Mouse (Mus musculus) G1E (cell line): ENCODE data around the gene Plekho2. TPM values are rescaled to one million over a fixed set of nuclear protein-coding genes. Genes with fewer than 3 reads are reported as not detected.
A peak's percentile ranks its signal among the peaks of the same experiment; 100 is the strongest.

Experiments
- ATAC-seq: 2 replicates; pipeline ENCODE4 v1.8.0; 2016; ENCODE audit warnings: mild to moderate bottlenecking; ENCODE audit not compliant: insufficient number of reproducible peaks, poor library complexity, low FRiP score, severe bottlenecking; ENCODE audit errors: extremely low read depth
- DNase-seq: peaks from one replicate; pipeline ENCODE4 v3.0.0; 2012; ENCODE audit warnings: low spot score
- H3K27me3 ChIP-seq: 2 replicates; pipeline ENCODE4 v1.6.1; 2012; ENCODE audit warnings: mild to moderate bottlenecking, low read length, inconsistent platforms; ENCODE audit not compliant: insufficient read depth
- H3K36me3 ChIP-seq: replicated peaks from 2 replicates; pipeline ENCODE3; 2012; ENCODE audit warnings: mild to moderate bottlenecking, inconsistent platforms
- H3K4me1 ChIP-seq: 2 replicates; pipeline ENCODE4 v1.6.1; 2012; ENCODE audit warnings: low read depth, low read length, inconsistent platforms, mixed read lengths; ENCODE audit not compliant: insufficient read depth
- H3K4me3 ChIP-seq: 2 replicates; pipeline ENCODE4 v1.5.1; 2012; ENCODE audit warnings: low read depth, mild to moderate bottlenecking, inconsistent platforms, low read length, moderate library complexity, mixed read lengths
- H3K9me3 ChIP-seq: replicated peaks from 2 replicates; pipeline ENCODE4 v1.6.1; 2012; ENCODE audit warnings: inconsistent platforms
- CTCF ChIP-seq: IDR thresholded peaks from 2 replicates; pipeline ENCODE4 v1.5.1; 2012; ENCODE audit warnings: low read depth, low read length, inconsistent platforms, mixed read lengths
- GATA1 ChIP-seq: IDR thresholded peaks from 2 replicates; pipeline ENCODE4 v1.6.1; 2012; ENCODE audit warnings: borderline replicate concordance, low read length, inconsistent platforms, mixed read lengths
- GATA2 ChIP-seq: IDR thresholded peaks from 2 replicates; pipeline ENCODE4 v1.6.1; 2012; ENCODE audit warnings: low read depth, low read length, inconsistent platforms, borderline replicate concordance
- POLR2AphosphoS5 ChIP-seq: IDR thresholded peaks from 2 replicates; pipeline ENCODE4 v1.6.1; 2012; ENCODE audit warnings: low read depth, low read length, inconsistent platforms; ENCODE audit not compliant: insufficient replicate concordance
- TAL1 ChIP-seq: conservative IDR thresholded peaks from 2 replicates; pipeline ENCODE4 v1.6.1; 2012; ENCODE audit warnings: low read depth, low read length, inconsistent platforms, mixed read lengths
- polyA plus RNA-seq: library from polyadenylated mRNA; stranded (reverse); fragments of >175 nt; gene quantifications from 2 replicates; pipeline ENCODE4 v1.2.3, GENCODE M21; 2012
- total RNA-seq, 2 experiments: library from RNA; stranded (forward) in 1 of 2; stranded (reverse) in 1 of 2; fragments of 200-1000 nt in 1 of 2; fragments of >200 nt in 1 of 2; fragmentation: Nextera tagmentation in 1 of 2; gene quantifications; 2 replicates each; pipeline ENCODE4 v1.2.3; 2014 to 2017

Gene Plekho2
- total and polyA plus RNA-seq, 3 experiments, result 16.8 to 35.4 (median 26.9) TPM

- no peaks in the 10 kb centered on the region for H3K9me3 ChIP-seq
- DNase-seq (no peak), ATAC-seq (no peak)
- no peaks in the 10 kb centered on the region; the same call in 1 of the 2 replicates for H3K27me3 ChIP-seq
- TF ChIP-seq TAL1, result no peak
- peaks cover 77% of the 10 kb centered on the region for H3K36me3 ChIP-seq
- H3K4me3 ChIP-seq, result no peak overlapping the region
- peaks cover 54% of the 10 kb centered on the region for H3K4me1 ChIP-seq
Observed at GRCm38 (mm10) chr9:65556979-65557378, 22.9 kb downstream of the Plekho2 start.

GRCm38 (mm10) chr9:65556349-65556748, 23.5 kb downstream of the Plekho2 start:
- no peak for DNase-seq
- H3K4me1 ChIP-seq, result peaks cover 53% of the 10 kb centered on the region
- no peak for ATAC-seq
- H3K36me3 ChIP-seq, result peaks cover 72% of the 10 kb centered on the region
- no peaks in the 10 kb centered on the region for H3K9me3 ChIP-seq
- TF ChIP-seq TAL1 (no peak), CTCF (no peak), GATA1 (no peak), POLR2AphosphoS5 (no peak), GATA2 (no peak)
- no peak overlapping the region for H3K4me3 ChIP-seq
- H3K27me3 ChIP-seq, result no peaks in the 10 kb centered on the region; the same call in 1 of the 2 replicates

- ATAC-seq, result no peak
Observed at GRCm38 (mm10) chr9:65555621-65556020, 24.2 kb downstream of the Plekho2 start.

GRCm38 (mm10) chr9:65555001-65555405, 24.8 kb downstream of the Plekho2 start:
- Histone ChIP-seq H3K36me3 (peaks cover 60% of the 10 kb centered on the region), H3K27me3 (no peaks in the 10 kb centered on the region; the same call in 1 of the 2 replicates), H3K9me3 (no peaks in the 10 kb centered on the region), H3K4me3 (peak overlapping the region; percentile 64; the same call in 1 of the 2 replicates), H3K4me1 (peaks cover 60% of the 10 kb centered on the region)
- DNase-seq (peak; percentile 78), ATAC-seq (peak; percentile 74)
- TF ChIP-seq GATA2 (no peak), GATA1 (no peak), CTCF (no peak)

More at GRCm38 (mm10) chr9:65555621-65556020, 24.2 kb downstream of the Plekho2 start:
- Histone ChIP-seq H3K9me3 (no peaks in the 10 kb centered on the region), H3K4me1 (peaks cover 54% of the 10 kb centered on the region), H3K36me3 (peaks cover 66% of the 10 kb centered on the region), H3K27me3 (no peaks in the 10 kb centered on the region; the same call in 1 of the 2 replicates), H3K4me3 (no peak overlapping the region; the same call in 1 of the 2 replicates)
- TF ChIP-seq TAL1, result no peak
- TF ChIP-seq GATA1, result no peak
- no peak for TF ChIP-seq CTCF
- TF ChIP-seq POLR2AphosphoS5, result no peak
- DNase-seq, result no peak

- peaks cover 39% of the 10 kb centered on the region for H3K36me3 ChIP-seq
- no peak for ATAC-seq
- DNase-seq, result no peak
- peaks cover 73% of the 10 kb centered on the region for H3K4me1 ChIP-seq
- no peaks in the 10 kb centered on the region for H3K9me3 ChIP-seq
- TF ChIP-seq POLR2AphosphoS5, result no peak
- TF ChIP-seq GATA1, result no peak
- TF ChIP-seq TAL1, result no peak
- no peak for TF ChIP-seq CTCF
- no peak for TF ChIP-seq GATA2
- no peaks in the 10 kb centered on the region; the same call in 1 of the 2 replicates for H3K27me3 ChIP-seq
- H3K4me3 ChIP-seq, result no peak overlapping the region
Observed at GRCm38 (mm10) chr9:65552711-65553110, 27.1 kb downstream of the Plekho2 start.

- Histone ChIP-seq H3K4me3 (no peak overlapping the region), H3K9me3 (no peaks in the 10 kb centered on the region), H3K36me3 (peaks cover 33% of the 10 kb centered on the region), H3K27me3 (peaks cover under 1% of the 10 kb centered on the region; the same call in 1 of the 2 replicates), H3K4me1 (peaks cover 73% of the 10 kb centered on the region)
- ATAC-seq (no peak), DNase-seq (no peak)
- TF ChIP-seq GATA1 (no peak), POLR2AphosphoS5 (no peak), GATA2 (no peak)
Observed at GRCm38 (mm10) chr9:65552141-65552540, 27.7 kb downstream of the Plekho2 start.

GRCm38 (mm10) chr9:65551035-65551434, 28.8 kb downstream of the Plekho2 start:
- TF ChIP-seq GATA1 (no peak), TAL1 (no peak), CTCF (no peak), GATA2 (no peak), POLR2AphosphoS5 (no peak)
- Histone ChIP-seq H3K4me3 (no peak overlapping the region), H3K9me3 (no peaks in the 10 kb centered on the region), H3K4me1 (peaks cover 70% of the 10 kb centered on the region), H3K36me3 (peaks cover 22% of the 10 kb centered on the region), H3K27me3 (peaks cover 3% of the 10 kb centered on the region; the same call in 1 of the 2 replicates)
- DNase-seq, result no peak
- ATAC-seq, result 0 out of 2 replicates have a peak, but pooled peaks have one; percentile 11
